Mouse (Mus musculus) kidney, postnatal 0 days (tissue): ENCODE results near the gene Amph. TPM values are rescaled to one million over a fixed set of nuclear protein-coding genes. Genes with fewer than 3 reads are reported as not detected.
"Not testable (repeated sequence)": the region's sequence is repeated elsewhere in the genome, so short reads cannot be mapped to it uniquely, and the experiment has no call there.

Experiments
- ATAC-seq: fragments of 200-750 bp; cut with Nextera tagmentation; replicated peaks from 2 replicates; pipeline ENCODE4 v1.8.0; 2017; ENCODE audit warnings: low read depth, moderate number of reproducible peaks, moderate TSS enrichment, moderate library complexity; ENCODE audit not compliant: low FRiP score
- DNase-seq: peaks from one replicate; pipeline ENCODE4 v3.0.0-alpha.2; 2016; ENCODE audit warnings: low spot score
- H3K27ac ChIP-seq: fragments of 300-500 bp; sonication (generic); 2 replicates; pipeline ENCODE4 v1.5.1; 2014; ENCODE audit warnings: mild to moderate bottlenecking
- H3K27me3 ChIP-seq: fragments of 300-500 bp; sonication (generic); 2 replicates; pipeline ENCODE4 v1.6.1; 2014; ENCODE audit warnings: low read length, mixed read lengths; ENCODE audit not compliant: insufficient read depth
- H3K36me3 ChIP-seq: fragments of 300-500 bp; sonication (generic); 2 replicates; pipeline ENCODE4 v1.6.1; 2014; ENCODE audit warnings: low read length, mixed read lengths; ENCODE audit not compliant: insufficient read depth
- H3K4me1 ChIP-seq: fragments of 300-500 bp; sonication (generic); replicated peaks from 2 replicates; pipeline ENCODE4 v1.6.1; 2014; ENCODE audit warnings: antibody characterized with exemption, low read length, mixed read lengths; ENCODE audit not compliant: insufficient read depth
- H3K4me2 ChIP-seq: fragments of 300-500 bp; sonication (generic); 2 replicates; pipeline ENCODE4 v1.6.1; 2014; ENCODE audit warnings: mild to moderate bottlenecking, low read length, moderate library complexity, mixed read lengths
- H3K4me3 ChIP-seq: fragments of 300-500 bp; sonication (generic); replicated peaks from 2 replicates; pipeline ENCODE4 v1.5.1; 2014; ENCODE audit warnings: low read depth, low read length
- H3K9ac ChIP-seq: fragments of 300-500 bp; sonication (generic); 2 replicates; pipeline ENCODE4 v1.6.1; 2014; ENCODE audit warnings: low read depth, low read length
- H3K9me3 ChIP-seq: fragments of 300-500 bp; sonication (generic); replicated peaks from 2 replicates; pipeline ENCODE4 v1.6.1; 2016; ENCODE audit warnings: low read length, inconsistent platforms, mixed read lengths
- CTCF ChIP-seq: IDR thresholded peaks from 2 replicates; pipeline ENCODE4 v1.5.1; 2016; ENCODE audit warnings: antibody characterized with exemption, low read depth, mild to moderate bottlenecking, moderate library complexity
- WGBS: fragments of 180-500 bp; shearing (Covaris S2); extraction: QIAGEN DNeasy Blood & Tissue Kit; methylation state at CpG from one replicate; pipeline ENCODE4 v1.1.7; 2014; 5-methylcytosine and 5-hydroxymethylcytosine counted together
- polyA plus RNA-seq: library from polyadenylated mRNA; unstranded; fragments of >200 nt; fragmentation: Nextera tagmentation; extraction: Ambion mirVana; gene quantifications from 2 replicates; pipeline ENCODE4 v1.2.1, GENCODE M21; 2015

Gene Amph
- polyA plus RNA-seq, 1 experiment from 2014 or later, result 7.2 TPM

- H3K4me1 ChIP-seq, result no peaks in the 10 kb centered on the region
- no peaks in the 10 kb centered on the region for H3K36me3 ChIP-seq
- no peaks in the 10 kb centered on the region for H3K27me3 ChIP-seq
- TF ChIP-seq CTCF, result no peak
- H3K4me2 ChIP-seq, result no peak overlapping the region
- H3K9me3 ChIP-seq, result no peaks in the 10 kb centered on the region
- H3K27ac ChIP-seq, result no peak overlapping the region
- no peak overlapping the region for H3K4me3 ChIP-seq
- DNase-seq, result no peak
- WGBS, result 80% methylated on average over 4 of the region's 4 CpGs
- no peak for ATAC-seq
- no peak overlapping the region for H3K9ac ChIP-seq
Observed at GRCm38 (mm10) chr13:19097117-19097516, 149.1 kb downstream of the Amph start.

DNA sequence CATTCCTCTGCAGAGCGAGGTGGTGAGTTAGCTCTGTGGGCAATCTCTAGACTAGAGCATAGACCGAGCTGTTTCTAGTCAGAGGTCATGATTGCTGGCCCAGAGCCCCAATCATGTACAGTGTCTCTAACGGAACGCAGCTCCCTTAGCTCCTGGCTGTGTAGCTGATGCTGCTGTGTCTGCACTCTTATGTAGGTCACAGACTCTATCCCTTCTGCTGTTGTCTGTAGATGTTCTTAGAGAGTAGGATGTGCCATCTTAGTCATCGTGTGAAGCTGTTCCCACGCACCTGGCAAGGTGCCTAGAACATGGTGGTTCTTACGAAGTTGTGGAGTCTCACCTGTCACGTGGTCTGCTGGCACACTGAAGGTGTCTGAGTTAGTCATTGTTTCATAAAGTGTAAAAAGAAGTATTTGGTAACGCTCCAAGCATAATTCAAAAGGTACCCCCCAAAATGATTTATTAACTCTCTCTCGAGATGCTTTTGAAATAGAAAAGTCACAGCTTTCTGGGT is 153.9 kb downstream of the Amph start:
- H3K4me3 ChIP-seq, result no peak overlapping the region
- no peak overlapping the region for H3K27ac ChIP-seq
- no peaks in the 10 kb centered on the region for H3K9me3 ChIP-seq
- H3K27me3 ChIP-seq, result no peaks in the 10 kb centered on the region
- WGBS, result 86% methylated on average over 10 of the region's 10 CpGs
- no peak for TF ChIP-seq CTCF
- ATAC-seq (no peak), DNase-seq (no peak)
- no peaks in the 10 kb centered on the region for H3K4me1 ChIP-seq
- H3K36me3 ChIP-seq, result no peaks in the 10 kb centered on the region
- H3K9ac ChIP-seq, result no peak overlapping the region
- no peak overlapping the region for H3K4me2 ChIP-seq

DNA sequence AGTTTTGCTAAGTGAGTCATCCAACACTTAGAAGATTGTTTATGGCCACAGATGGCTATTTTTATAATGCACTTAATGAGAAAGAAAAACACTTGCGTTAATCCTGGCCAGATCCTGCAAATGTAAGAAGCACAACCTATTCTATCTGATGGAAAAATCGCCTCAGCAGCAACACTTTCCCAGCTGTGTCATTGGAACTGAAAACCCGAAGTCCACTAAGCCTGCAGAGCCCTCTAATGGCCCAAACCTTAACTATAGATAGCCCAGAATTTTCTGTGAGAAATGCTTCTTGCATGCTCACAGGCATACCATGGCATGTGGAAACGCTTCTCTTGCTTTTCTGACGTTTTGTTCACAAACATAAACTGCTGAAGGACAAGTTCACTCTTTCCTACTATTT is 158.4 kb downstream of the Amph start:
- no peaks in the 10 kb centered on the region for H3K4me1 ChIP-seq
- H3K4me3 ChIP-seq, result no peak overlapping the region
- H3K36me3 ChIP-seq, result no peaks in the 10 kb centered on the region
- no peaks in the 10 kb centered on the region for H3K27me3 ChIP-seq
- DNase-seq, result peak; percentile 25
- WGBS, result 42% methylated on average over 5 of the region's 5 CpGs
- TF ChIP-seq CTCF, result peak; percentile 59
- H3K27ac ChIP-seq, result no peak overlapping the region
- no peak overlapping the region for H3K9ac ChIP-seq
- ATAC-seq, result no peak
- no peaks in the 10 kb centered on the region for H3K9me3 ChIP-seq
- H3K4me2 ChIP-seq, result no peak overlapping the region

DNA sequence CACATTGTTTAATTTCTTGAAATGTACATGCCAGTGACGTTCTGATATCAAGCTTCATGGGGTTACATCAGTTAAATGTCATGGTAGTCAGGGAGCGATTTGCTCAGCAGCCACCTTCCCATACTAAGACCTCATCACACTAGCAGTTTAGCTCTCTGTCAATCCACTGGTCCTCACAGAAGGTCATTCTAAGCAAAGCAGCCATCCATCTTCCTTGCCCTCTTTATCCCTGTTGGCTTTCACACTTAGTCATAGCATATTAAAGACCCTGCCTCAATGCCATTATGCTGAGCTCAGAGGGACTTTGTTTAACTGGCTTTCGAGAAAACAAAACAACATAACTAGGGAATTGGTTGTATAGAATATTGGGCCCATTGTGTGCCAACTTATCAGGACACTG is 161.3 kb downstream of the Amph start:
- Histone ChIP-seq H3K9ac (no peak overlapping the region), H3K27me3 (no peaks in the 10 kb centered on the region), H3K27ac (no peak overlapping the region), H3K4me1 (no peaks in the 10 kb centered on the region), H3K4me3 (no peak overlapping the region), H3K4me2 (no peak overlapping the region), H3K9me3 (no peaks in the 10 kb centered on the region), H3K36me3 (no peaks in the 10 kb centered on the region)
- DNase-seq (no peak), ATAC-seq (no peak)
- no peak for TF ChIP-seq CTCF
- 69% methylated on average over 3 of the region's 3 CpGs for WGBS

GRCm38 (mm10) chr13:19113034-19113922 is 165.3 kb downstream of the Amph start:
- H3K4me1 ChIP-seq, result no peaks in the 10 kb centered on the region
- TF ChIP-seq CTCF, result no peak
- DNase-seq (no peak), ATAC-seq (no peak)
- no peak overlapping the region for H3K4me2 ChIP-seq
- H3K4me3 ChIP-seq, result no peak overlapping the region
- no peaks in the 10 kb centered on the region for H3K36me3 ChIP-seq
- H3K27ac ChIP-seq, result no peak overlapping the region
- WGBS, result 91% methylated on average over 14 of the region's 14 CpGs
- no peaks in the 10 kb centered on the region for H3K27me3 ChIP-seq
- H3K9me3 ChIP-seq, result no peaks in the 10 kb centered on the region
- no peak overlapping the region for H3K9ac ChIP-seq

GRCm38 (mm10) chr13:19114761-19115160 is 166.8 kb downstream of the Amph start:
- not testable (repeated sequence) for H3K4me2 ChIP-seq, H3K36me3 ChIP-seq, ATAC-seq, H3K4me1 ChIP-seq, H3K9ac ChIP-seq, H3K9me3 ChIP-seq, DNase-seq, H3K4me3 ChIP-seq, H3K27ac ChIP-seq, H3K27me3 ChIP-seq
- WGBS, result 95% methylated on average over 5 of the region's 9 CpGs
